Mouse (Mus musculus): ENCODE measurements around the gene Slc7a15.
"Not testable (repeated sequence)": the region's sequence is repeated elsewhere in the genome, so short reads cannot be mapped to it uniquely, and the experiment has no call there.

Gene Slc7a15

GRCm38 (mm10) chr12:8562213-8562612, 36.7 kb downstream of the Slc7a15 start:
- in situ Hi-C loops (cut with MboI; ENCODE audit: low sequenced_read_pairs) = not testable (repeated sequence)

GRCm38 (mm10) chr12:8559876-8560275, 39.0 kb downstream of the Slc7a15 start:
- in situ Hi-C loops (cut with MboI; ENCODE audit: low sequenced_read_pairs) = not testable (repeated sequence)

- in situ Hi-C loops (cut with MboI; ENCODE audit: low sequenced_read_pairs) = no loop called here
Measured at GRCm38 (mm10) chr12:8556189-8556588, 42.7 kb downstream of the Slc7a15 start.

GRCm38 (mm10) chr12:8555419-8555818, 43.4 kb downstream of the Slc7a15 start:
- in situ Hi-C loops (cut with MboI; ENCODE audit: low sequenced_read_pairs) = no loop called here

- in situ Hi-C loops (cut with MboI; ENCODE audit: low sequenced_read_pairs) = loop anchor here (25.0 kb wide), 1 partner anchor 465 kb away; no protein-coding TSS in a partner anchor
Measured at GRCm38 (mm10) chr12:8547357-8547756, 51.5 kb downstream of the Slc7a15 start.

GRCm38 (mm10) chr12:8546801-8547200, 52.1 kb downstream of the Slc7a15 start:
- in situ Hi-C loops (cut with MboI; ENCODE audit: low sequenced_read_pairs) = loop anchor here (25.0 kb wide), 1 partner anchor 466 kb away; no protein-coding TSS in a partner anchor

- in situ Hi-C loops (cut with MboI; ENCODE audit: low sequenced_read_pairs) = loop anchor here (25.0 kb wide), 1 partner anchor 467 kb away; no protein-coding TSS in a partner anchor
Measured at GRCm38 (mm10) chr12:8545066-8545610, 53.7 kb downstream of the Slc7a15 start.

- in situ Hi-C loops (cut with MboI; ENCODE audit: low sequenced_read_pairs) = loop anchor here (25.0 kb wide), 1 partner anchor 470 kb away; no protein-coding TSS in a partner anchor
Measured at GRCm38 (mm10) chr12:8542371-8542770, 56.5 kb downstream of the Slc7a15 start.

GRCm38 (mm10) chr12:8539471-8539870, 59.4 kb downstream of the Slc7a15 start:
- in situ Hi-C loops (cut with MboI; ENCODE audit: low sequenced_read_pairs) = loop anchor here (25.0 kb wide), 1 partner anchor 473 kb away; no protein-coding TSS in a partner anchor

GRCm38 (mm10) chr12:8537291-8537690, 61.6 kb downstream of the Slc7a15 start:
- in situ Hi-C loops (cut with MboI; ENCODE audit: low sequenced_read_pairs) = loop anchor here (25.0 kb wide), 1 partner anchor 475 kb away; no protein-coding TSS in a partner anchor

- in situ Hi-C loops (cut with MboI; ENCODE audit: low sequenced_read_pairs) = loop anchor here (25.0 kb wide), 1 partner anchor 476 kb away; no protein-coding TSS in a partner anchor
Measured at GRCm38 (mm10) chr12:8536221-8536965, 62.5 kb downstream of the Slc7a15 start.

- in situ Hi-C loops (cut with MboI; ENCODE audit: low sequenced_read_pairs) = loop anchor here (25.0 kb wide), 1 partner anchor 477 kb away; no protein-coding TSS in a partner anchor
Measured at GRCm38 (mm10) chr12:8535596-8535995, 63.3 kb downstream of the Slc7a15 start.

GRCm38 (mm10) chr12:8534915-8535314, 64.0 kb downstream of the Slc7a15 start:
- in situ Hi-C loops (cut with MboI; ENCODE audit: low sequenced_read_pairs) = loop anchor here (25.0 kb wide), 1 partner anchor 477 kb away; no protein-coding TSS in a partner anchor

- in situ Hi-C loops (cut with MboI; ENCODE audit: low sequenced_read_pairs) = loop anchor here (25.0 kb wide), 1 partner anchor 485 kb away; no protein-coding TSS in a partner anchor
Measured at GRCm38 (mm10) chr12:8527770-8528169, 71.1 kb downstream of the Slc7a15 start.

GRCm38 (mm10) chr12:8527175-8527574, 71.7 kb downstream of the Slc7a15 start:
- in situ Hi-C loops (cut with MboI; ENCODE audit: low sequenced_read_pairs) = loop anchor here (25.0 kb wide), 1 partner anchor 485 kb away; no protein-coding TSS in a partner anchor

- in situ Hi-C loops (cut with MboI; ENCODE audit: low sequenced_read_pairs) = no loop called here
Measured at GRCm38 (mm10) chr12:8524062-8524461, 74.8 kb downstream of the Slc7a15 start.

- in situ Hi-C loops (cut with MboI; ENCODE audit: low sequenced_read_pairs) = no loop called here
Measured at GRCm38 (mm10) chr12:8522711-8523110, 76.2 kb downstream of the Slc7a15 start.

GRCm38 (mm10) chr12:8521375-8522047, 77.4 kb downstream of the Slc7a15 start:
- in situ Hi-C loops (cut with MboI; ENCODE audit: low sequenced_read_pairs) = no loop called here

- in situ Hi-C loops (cut with MboI; ENCODE audit: low sequenced_read_pairs) = no loop called here
Measured at GRCm38 (mm10) chr12:8519431-8520160, 79.3 kb downstream of the Slc7a15 start.

Data from CH12F3 (cell line).